Mouse (Mus musculus) mesoderm, embryonic 11.5 days (tissue): ENCODE data around the gene Mtch2.
A peak's percentile ranks its signal among the peaks of the same experiment; 100 is the strongest.
"Not testable (repeated sequence)": the region's sequence is repeated elsewhere in the genome, so short reads cannot be mapped to it uniquely, and the experiment has no call there.

ENCODE experiments used
- DNase-seq: peaks from one replicate; pipeline ENCODE4 v3.0.0-alpha.2; 2012; ENCODE audit warnings: low read depth, low spot score

Mtch2 gene

GRCm38 (mm10) chr2:90861486-90861885, 14.5 kb downstream of the Mtch2 start:
- no peak for DNase-seq

GRCm38 (mm10) chr2:90864184-90864583, 17.2 kb downstream of the Mtch2 start:
- no peak for DNase-seq

- DNase-seq = peak; percentile 79
Observed at GRCm38 (mm10) chr2:90866524-90866923, 19.6 kb downstream of the Mtch2 start.

GRCm38 (mm10) chr2:90870136-90870601, 23.2 kb downstream of the Mtch2 start:
- no peak for DNase-seq

- no peak for DNase-seq
Observed at GRCm38 (mm10) chr2:90871180-90871961, 24.4 kb downstream of the Mtch2 start.

- DNase-seq = no peak
Observed at GRCm38 (mm10) chr2:90874025-90874424, 27.1 kb downstream of the Mtch2 start.

GRCm38 (mm10) chr2:90875239-90875638, 28.3 kb downstream of the Mtch2 start:
- no peak for DNase-seq

- DNase-seq = no peak
Observed at GRCm38 (mm10) chr2:90877584-90878259, 30.8 kb downstream of the Mtch2 start.

- DNase-seq = no peak
Observed at GRCm38 (mm10) chr2:90879419-90879818, 32.5 kb downstream of the Mtch2 start.

GRCm38 (mm10) chr2:90880144-90880785, 33.3 kb downstream of the Mtch2 start:
- no peak for DNase-seq

- DNase-seq = no peak
Observed at GRCm38 (mm10) chr2:90881824-90882223, 34.9 kb downstream of the Mtch2 start.

GRCm38 (mm10) chr2:90885218-90886041, 38.5 kb downstream of the Mtch2 start, which contains the start of gene C1qtnf4:
Gene C1qtnf4 (plus strand): TSS chr2:90885860.
- DNase-seq = peak; percentile 44

GRCm38 (mm10) chr2:90886436-90886835, 39.5 kb downstream of the Mtch2 start:
- DNase-seq = no peak

GRCm38 (mm10) chr2:90887627-90888026, 40.7 kb downstream of the Mtch2 start:
- DNase-seq = no peak

GRCm38 (mm10) chr2:90889550-90890548, 42.9 kb downstream of the Mtch2 start:
- DNase-seq = peak; percentile 80

- DNase-seq = no peak
Observed at GRCm38 (mm10) chr2:90893673-90894298, 46.8 kb downstream of the Mtch2 start.

- DNase-seq = not testable (repeated sequence)
Observed at GRCm38 (mm10) chr2:90894299-90894677, 47.3 kb downstream of the Mtch2 start.

- DNase-seq = no peak
Observed at GRCm38 (mm10) chr2:90903398-90903797, 56.4 kb downstream of the Mtch2 start.

- peak; percentile 94 for DNase-seq
Observed at GRCm38 (mm10) chr2:90904076-90904855, 57.3 kb downstream of the Mtch2 start, which contains the start of the genes Kbtbd4 and Ndufs3. Gene Kbtbd4 (plus strand): TSS chr2:90904740. Gene Ndufs3 (minus strand): TSS chr2:90904827.
